Mouse (Mus musculus) heart, embryonic 11.5 days (tissue): ENCODE data around the gene Arhgap30. TPM values are rescaled to one million over a fixed set of nuclear protein-coding genes. Genes with fewer than 3 reads are reported as not detected.
A peak's percentile ranks its signal among the peaks of the same experiment; 100 is the strongest.

Source experiments
- ATAC-seq: fragments of 200-750 bp; cut with Nextera tagmentation; replicated peaks from 2 replicates; pipeline ENCODE4 v1.8.0; 2017; ENCODE audit warnings: moderate library complexity; ENCODE audit not compliant: insufficient number of reproducible peaks, low FRiP score, low TSS enrichment
- H3K27ac ChIP-seq: fragments of 300-500 bp; sonication (generic); 2 replicates; pipeline ENCODE4 v1.5.1; 2014; ENCODE audit warnings: mild to moderate bottlenecking, low read depth, low read length
- H3K27me3 ChIP-seq: fragments of 300-500 bp; sonication (generic); 2 replicates; pipeline ENCODE4 v1.6.1; 2014; ENCODE audit warnings: mild to moderate bottlenecking, low read length, mixed read lengths; ENCODE audit not compliant: control insufficient read depth, insufficient read depth
- H3K36me3 ChIP-seq: fragments of 300-500 bp; sonication (generic); 2 replicates; pipeline ENCODE4 v1.6.1; 2014; ENCODE audit warnings: mild to moderate bottlenecking, low read length, moderate library complexity, mixed read lengths; ENCODE audit not compliant: control insufficient read depth, insufficient read depth
- H3K4me1 ChIP-seq: fragments of 300-500 bp; sonication (generic); 2 replicates; pipeline ENCODE4 v1.6.1; 2014; ENCODE audit warnings: low read length; ENCODE audit not compliant: control insufficient read depth, insufficient read depth
- H3K4me2 ChIP-seq: fragments of 300-500 bp; sonication (generic); 2 replicates; pipeline ENCODE4 v1.6.1; 2014; ENCODE audit warnings: mild to moderate bottlenecking, moderate library complexity
- H3K4me3 ChIP-seq: fragments of 300-500 bp; sonication (generic); 2 replicates; pipeline ENCODE4 v1.5.1; 2014; ENCODE audit warnings: low read depth, low read length
- H3K9ac ChIP-seq: fragments of 300-500 bp; sonication (generic); 2 replicates; pipeline ENCODE4 v1.6.1; 2014; ENCODE audit warnings: mild to moderate bottlenecking, low read depth, low read length, moderate library complexity
- H3K9me3 ChIP-seq: fragments of 300-500 bp; sonication (generic); replicated peaks from 2 replicates; pipeline ENCODE4 v1.6.1; 2016; ENCODE audit warnings: low read length; ENCODE audit not compliant: control insufficient read depth
- WGBS: fragments of 180-500 bp; shearing (Covaris S2); extraction: QIAGEN DNeasy Blood & Tissue Kit; methylation state at CpG from one replicate; pipeline ENCODE4 v1.1.7; 2014; ENCODE audit not compliant: insufficient replicate concordance; 5-methylcytosine and 5-hydroxymethylcytosine counted together
- polyA plus RNA-seq: library from polyadenylated mRNA; unstranded; fragments of >200 nt; fragmentation: Nextera tagmentation; extraction: Ambion mirVana; gene quantifications from 2 replicates; pipeline ENCODE4 v1.2.1, GENCODE M21; 2014

The Arhgap30 gene
- polyA plus RNA-seq, 1 experiment from 2014 or later = 0.44 TPM

GRCm38 (mm10) chr1:171385171-171385570 lies 3.6 kb upstream of the Arhgap30 start:
- no peak overlapping the region for H3K4me2 ChIP-seq
- ATAC-seq = no peak
- no peak overlapping the region for H3K4me3 ChIP-seq
- no peak overlapping the region for H3K9ac ChIP-seq
- H3K9me3 ChIP-seq = no peaks in the 10 kb centered on the region
- peaks cover 9% of the 10 kb centered on the region for H3K27me3 ChIP-seq
- peaks cover 2% of the 10 kb centered on the region; the same call in 1 of the 2 replicates for H3K4me1 ChIP-seq
- WGBS = 55% methylated on average over 9 of the region's 9 CpGs
- H3K27ac ChIP-seq = no peak overlapping the region
- H3K36me3 ChIP-seq = no peaks in the 10 kb centered on the region

GRCm38 (mm10) chr1:171387099-171387498 lies 1.7 kb upstream of the Arhgap30 start:
- H3K9me3 ChIP-seq = no peaks in the 10 kb centered on the region
- H3K27ac ChIP-seq = no peak overlapping the region
- ATAC-seq = no peak; the same call in 1 of the 2 replicates
- H3K36me3 ChIP-seq = no peaks in the 10 kb centered on the region
- H3K27me3 ChIP-seq = no peaks in the 10 kb centered on the region
- 15% methylated on average over 6 of the region's 6 CpGs for WGBS
- H3K9ac ChIP-seq = peak overlapping the region; percentile 58; the same call in 1 of the 2 replicates
- peak overlapping the region; percentile 53 for H3K4me2 ChIP-seq
- H3K4me3 ChIP-seq = no peak overlapping the region
- peaks cover 2% of the 10 kb centered on the region; the same call in 1 of the 2 replicates for H3K4me1 ChIP-seq

- Histone ChIP-seq H3K4me3 (no peak overlapping the region), H3K27me3 (no peaks in the 10 kb centered on the region), H3K9me3 (no peaks in the 10 kb centered on the region), H3K9ac (no peak overlapping the region), H3K27ac (no peak overlapping the region), H3K36me3 (no peaks in the 10 kb centered on the region), H3K4me2 (no peak overlapping the region), H3K4me1 (peaks cover 2% of the 10 kb centered on the region; the same call in 1 of the 2 replicates)
- ATAC-seq = no peak
- WGBS = 72% methylated on average over 4 of the region's 4 CpGs
Observed at GRCm38 (mm10) chr1:171390101-171390500, 1.3 kb downstream of the Arhgap30 start.

GRCm38 (mm10) chr1:171401821-171402220 lies 13.1 kb downstream of the Arhgap30 start:
- H3K27me3 ChIP-seq = no peaks in the 10 kb centered on the region
- no peaks in the 10 kb centered on the region for H3K9me3 ChIP-seq
- H3K4me1 ChIP-seq = no peaks in the 10 kb centered on the region
- no peak for ATAC-seq
- no peak overlapping the region for H3K27ac ChIP-seq
- WGBS = 75% methylated on average over 4 of the region's 4 CpGs
- no peak overlapping the region for H3K4me2 ChIP-seq
- no peak overlapping the region for H3K9ac ChIP-seq
- no peak overlapping the region for H3K4me3 ChIP-seq
- H3K36me3 ChIP-seq = no peaks in the 10 kb centered on the region

- no peaks in the 10 kb centered on the region for H3K27me3 ChIP-seq
- H3K9ac ChIP-seq = no peak overlapping the region
- WGBS = 81% methylated on average over 9 of the region's 9 CpGs
- H3K4me1 ChIP-seq = no peaks in the 10 kb centered on the region
- H3K36me3 ChIP-seq = no peaks in the 10 kb centered on the region
- H3K9me3 ChIP-seq = no peaks in the 10 kb centered on the region
- no peak overlapping the region for H3K27ac ChIP-seq
- no peak overlapping the region for H3K4me3 ChIP-seq
- no peak overlapping the region for H3K4me2 ChIP-seq
- no peak for ATAC-seq
Observed at GRCm38 (mm10) chr1:171402991-171403390, 14.2 kb downstream of the Arhgap30 start.

- 67% methylated on average over 5 of the region's 5 CpGs for WGBS
- H3K9ac ChIP-seq = no peak overlapping the region
- H3K27me3 ChIP-seq = no peaks in the 10 kb centered on the region
- H3K4me2 ChIP-seq = no peak overlapping the region
- no peak overlapping the region for H3K27ac ChIP-seq
- H3K4me1 ChIP-seq = peaks cover under 1% of the 10 kb centered on the region; the same call in 1 of the 2 replicates
- no peak overlapping the region for H3K4me3 ChIP-seq
- H3K9me3 ChIP-seq = no peaks in the 10 kb centered on the region
- H3K36me3 ChIP-seq = no peaks in the 10 kb centered on the region
- ATAC-seq = no peak
Observed at GRCm38 (mm10) chr1:171407263-171407662, 18.5 kb downstream of the Arhgap30 start.

- no peak overlapping the region for H3K4me3 ChIP-seq
- no peak overlapping the region for H3K4me2 ChIP-seq
- H3K9me3 ChIP-seq = no peaks in the 10 kb centered on the region
- H3K4me1 ChIP-seq = peaks cover 4% of the 10 kb centered on the region
- no peak overlapping the region for H3K9ac ChIP-seq
- H3K36me3 ChIP-seq = no peaks in the 10 kb centered on the region
- WGBS = 88% methylated on average over 1 of the region's 1 CpGs
- no peak overlapping the region for H3K27ac ChIP-seq
- no peak for ATAC-seq
- H3K27me3 ChIP-seq = no peaks in the 10 kb centered on the region
Observed at GRCm38 (mm10) chr1:171410231-171410630, 21.5 kb downstream of the Arhgap30 start.

- Histone ChIP-seq H3K4me3 (peak within 1 kb of the TSS; percentile 98), H3K9ac (peak within 1 kb of the TSS; percentile 93), H3K9me3 (no peaks in the 10 kb centered on the region), H3K27ac (peak within 1 kb of the TSS; percentile 85), H3K4me2 (peak within 1 kb of the TSS; percentile 80), H3K27me3 (no peaks in the 10 kb centered on the region), H3K36me3 (peaks cover 6% of the 10 kb centered on the region), H3K4me1 (peaks cover 4% of the 10 kb centered on the region)
- WGBS = 2% methylated on average over 36 of the region's 36 CpGs
- peak; percentile 93 for ATAC-seq
Observed at GRCm38 (mm10) chr1:171410947-171411484, 22.3 kb downstream of the Arhgap30 start, which contains the start of gene Usf1. Gene Usf1, plus strand, starts transcription at chr1:171411313.

GRCm38 (mm10) chr1:171411492-171411941 lies 22.8 kb downstream of the Arhgap30 start:
- H3K36me3 ChIP-seq = peaks cover 9% of the 10 kb centered on the region
- no peaks in the 10 kb centered on the region for H3K27me3 ChIP-seq
- no peaks in the 10 kb centered on the region for H3K9me3 ChIP-seq
- peak overlapping the region; percentile 98 for H3K4me3 ChIP-seq
- ATAC-seq = peak; percentile 74
- H3K4me2 ChIP-seq = peak overlapping the region; percentile 80
- H3K4me1 ChIP-seq = peaks cover 4% of the 10 kb centered on the region
- peak overlapping the region; percentile 93 for H3K9ac ChIP-seq
- H3K27ac ChIP-seq = peak overlapping the region; percentile 85
- WGBS = under 1% methylated on average over 35 of the region's 39 CpGs
